Mouse (Mus musculus) intestine, embryonic 15.5 days (tissue): ENCODE measurements at regions not wholly inside any gene's neighbourhood (a gene's known extent, or its start where the extent isn't known, plus 50 kb on each side); places are given as distances from the start of the nearest gene placed in this dataset.

Experiments used
- ATAC-seq: fragments of 200-750 bp; cut with Nextera tagmentation; 2 replicates; pipeline ENCODE4 v1.8.0; 2017; ENCODE audit warnings: moderate TSS enrichment, moderate library complexity
- H3K27ac ChIP-seq: fragments of 300-500 bp; sonication (generic); 2 replicates; pipeline ENCODE4 v1.5.1; 2015; ENCODE audit warnings: mild to moderate bottlenecking, inconsistent platforms
- H3K27me3 ChIP-seq: fragments of 300-500 bp; sonication (generic); replicated peaks from 2 replicates; pipeline ENCODE4 v1.6.1; 2015; ENCODE audit warnings: inconsistent platforms
- H3K36me3 ChIP-seq: fragments of 300-500 bp; sonication (generic); 2 replicates; pipeline ENCODE4 v1.6.1; 2015; ENCODE audit warnings: inconsistent platforms
- H3K4me1 ChIP-seq: fragments of 300-500 bp; sonication (generic); replicated peaks from 2 replicates; pipeline ENCODE4 v1.6.1; 2015; ENCODE audit warnings: inconsistent platforms
- H3K4me2 ChIP-seq: fragments of 300-500 bp; sonication (generic); replicated peaks from 2 replicates; pipeline ENCODE4 v1.6.1; 2015; ENCODE audit warnings: mild to moderate bottlenecking, inconsistent platforms
- H3K4me3 ChIP-seq: fragments of 300-500 bp; sonication (generic); replicated peaks from 2 replicates; pipeline ENCODE4 v1.5.1; 2015; ENCODE audit warnings: inconsistent platforms
- H3K9ac ChIP-seq: fragments of 300-500 bp; sonication (generic); 2 replicates; pipeline ENCODE4 v1.6.1; 2015; ENCODE audit warnings: inconsistent platforms
- H3K9me3 ChIP-seq: fragments of 300-500 bp; sonication (generic); 2 replicates; pipeline ENCODE4 v1.6.1; 2016; ENCODE audit warnings: inconsistent platforms
- WGBS: fragments of 180-500 bp; shearing (Covaris S2); methylation state at CpG from one replicate; pipeline ENCODE4 v1.1.7; 2015; 5-methylcytosine and 5-hydroxymethylcytosine counted together

GRCm38 (mm10) chr12:26781537-26781936 lies 312.5 kb downstream of the Cmpk2 start:
- no peak for ATAC-seq
- Histone ChIP-seq H3K27me3 (no peaks in the 10 kb centered on the region), H3K9ac (no peak overlapping the region), H3K4me3 (no peak overlapping the region), H3K36me3 (no peaks in the 10 kb centered on the region), H3K4me1 (no peaks in the 10 kb centered on the region), H3K9me3 (no peaks in the 10 kb centered on the region), H3K27ac (no peak overlapping the region), H3K4me2 (no peak overlapping the region)
- 77% methylated on average over 3 of the region's 3 CpGs for WGBS

- Histone ChIP-seq H3K4me1 (no peaks in the 10 kb centered on the region), H3K36me3 (no peaks in the 10 kb centered on the region), H3K27ac (no peak overlapping the region), H3K4me2 (no peak overlapping the region), H3K9me3 (no peaks in the 10 kb centered on the region), H3K9ac (no peak overlapping the region), H3K27me3 (no peaks in the 10 kb centered on the region), H3K4me3 (no peak overlapping the region)
- 60% methylated on average over 3 of the region's 3 CpGs for WGBS
- ATAC-seq = no peak
Measured at GRCm38 (mm10) chr12:26778796-26779195, 309.8 kb downstream of the Cmpk2 start.

GRCm38 (mm10) chr12:26776986-26777385 lies 308.0 kb downstream of the Cmpk2 start:
- H3K9ac ChIP-seq = no peak overlapping the region
- no peak overlapping the region for H3K4me3 ChIP-seq
- no peaks in the 10 kb centered on the region for H3K9me3 ChIP-seq
- no peaks in the 10 kb centered on the region for H3K4me1 ChIP-seq
- ATAC-seq = no peak
- 89% methylated on average over 1 of the region's 1 CpGs for WGBS
- no peaks in the 10 kb centered on the region for H3K27me3 ChIP-seq
- no peaks in the 10 kb centered on the region for H3K36me3 ChIP-seq
- no peak overlapping the region for H3K4me2 ChIP-seq
- no peak overlapping the region for H3K27ac ChIP-seq

- Histone ChIP-seq H3K4me3 (no peak overlapping the region), H3K27me3 (no peaks in the 10 kb centered on the region), H3K36me3 (no peaks in the 10 kb centered on the region), H3K4me1 (no peaks in the 10 kb centered on the region), H3K9ac (no peak overlapping the region), H3K9me3 (no peaks in the 10 kb centered on the region), H3K4me2 (no peak overlapping the region), H3K27ac (no peak overlapping the region)
- no peak for ATAC-seq
- 77% methylated on average over 2 of the region's 2 CpGs for WGBS
Measured at GRCm38 (mm10) chr12:26774016-26774415, 305.0 kb downstream of the Cmpk2 start.

GRCm38 (mm10) chr12:26770753-26771583 lies 302.0 kb downstream of the Cmpk2 start:
- Histone ChIP-seq H3K4me1 (no peaks in the 10 kb centered on the region), H3K27me3 (no peaks in the 10 kb centered on the region), H3K27ac (no peak overlapping the region), H3K36me3 (no peaks in the 10 kb centered on the region), H3K9me3 (no peaks in the 10 kb centered on the region), H3K4me2 (no peak overlapping the region), H3K4me3 (no peak overlapping the region), H3K9ac (no peak overlapping the region)
- no peak for ATAC-seq
- WGBS = 81% methylated on average over 1 of the region's 1 CpGs

- Histone ChIP-seq H3K36me3 (no peaks in the 10 kb centered on the region), H3K9me3 (no peaks in the 10 kb centered on the region), H3K4me3 (no peak overlapping the region), H3K27ac (no peak overlapping the region), H3K4me1 (no peaks in the 10 kb centered on the region), H3K4me2 (no peak overlapping the region), H3K27me3 (no peaks in the 10 kb centered on the region), H3K9ac (no peak overlapping the region)
- no peak for ATAC-seq
- 57% methylated on average over 3 of the region's 3 CpGs for WGBS
Measured at GRCm38 (mm10) chr12:26767551-26767950, 298.5 kb downstream of the Cmpk2 start.

GRCm38 (mm10) chr12:26758657-26759325 lies 289.8 kb downstream of the Cmpk2 start:
- H3K4me1 ChIP-seq = no peaks in the 10 kb centered on the region
- H3K9ac ChIP-seq = no peak overlapping the region
- no peaks in the 10 kb centered on the region for H3K27me3 ChIP-seq
- H3K4me2 ChIP-seq = no peak overlapping the region
- H3K36me3 ChIP-seq = no peaks in the 10 kb centered on the region
- WGBS = 55% methylated on average over 9 of the region's 9 CpGs
- H3K9me3 ChIP-seq = no peaks in the 10 kb centered on the region
- no peak overlapping the region for H3K27ac ChIP-seq
- no peak for ATAC-seq
- no peak overlapping the region for H3K4me3 ChIP-seq

GRCm38 (mm10) chr12:26756284-26756683 lies 287.3 kb downstream of the Cmpk2 start:
- H3K9ac ChIP-seq = no peak overlapping the region
- H3K4me2 ChIP-seq = no peak overlapping the region
- no peaks in the 10 kb centered on the region for H3K36me3 ChIP-seq
- H3K27me3 ChIP-seq = no peaks in the 10 kb centered on the region
- H3K9me3 ChIP-seq = no peaks in the 10 kb centered on the region
- H3K4me3 ChIP-seq = no peak overlapping the region
- ATAC-seq = no peak
- WGBS = 34% methylated on average over 2 of the region's 2 CpGs
- H3K27ac ChIP-seq = no peak overlapping the region
- no peaks in the 10 kb centered on the region for H3K4me1 ChIP-seq

- 82% methylated on average over 2 of the region's 2 CpGs for WGBS
- H3K9ac ChIP-seq = no peak overlapping the region
- no peak overlapping the region for H3K4me3 ChIP-seq
- H3K4me2 ChIP-seq = no peak overlapping the region
- no peaks in the 10 kb centered on the region for H3K36me3 ChIP-seq
- H3K4me1 ChIP-seq = no peaks in the 10 kb centered on the region
- H3K27me3 ChIP-seq = no peaks in the 10 kb centered on the region
- H3K27ac ChIP-seq = no peak overlapping the region
- H3K9me3 ChIP-seq = no peaks in the 10 kb centered on the region
- ATAC-seq = no peak
Measured at GRCm38 (mm10) chr12:26754611-26755010, 285.6 kb downstream of the Cmpk2 start.

- Histone ChIP-seq H3K9ac (no peak overlapping the region), H3K4me1 (no peaks in the 10 kb centered on the region), H3K36me3 (no peaks in the 10 kb centered on the region), H3K27me3 (no peaks in the 10 kb centered on the region), H3K4me3 (no peak overlapping the region), H3K9me3 (no peaks in the 10 kb centered on the region), H3K27ac (no peak overlapping the region), H3K4me2 (no peak overlapping the region)
- WGBS = 43% methylated on average over 3 of the region's 3 CpGs
- ATAC-seq = no peak; the same call in none of the 2 replicates
Measured at GRCm38 (mm10) chr12:26734558-26734897, 265.5 kb downstream of the Cmpk2 start.

- no peaks in the 10 kb centered on the region for H3K36me3 ChIP-seq
- H3K4me3 ChIP-seq = no peak overlapping the region
- no peaks in the 10 kb centered on the region for H3K9me3 ChIP-seq
- H3K4me2 ChIP-seq = no peak overlapping the region
- H3K27ac ChIP-seq = no peak overlapping the region
- H3K27me3 ChIP-seq = no peaks in the 10 kb centered on the region
- no peak overlapping the region for H3K9ac ChIP-seq
- peak; percentile 78 for ATAC-seq
- 29% methylated on average over 4 of the region's 4 CpGs for WGBS
- H3K4me1 ChIP-seq = no peaks in the 10 kb centered on the region
Measured at GRCm38 (mm10) chr12:26733822-26734557, 265.0 kb downstream of the Cmpk2 start.

GRCm38 (mm10) chr12:26723399-26723798 lies 254.4 kb downstream of the Cmpk2 start:
- 38% methylated on average over 1 of the region's 1 CpGs for WGBS
- no peaks in the 10 kb centered on the region for H3K9me3 ChIP-seq
- H3K9ac ChIP-seq = no peak overlapping the region
- H3K27ac ChIP-seq = no peak overlapping the region
- H3K4me1 ChIP-seq = no peaks in the 10 kb centered on the region
- no peak overlapping the region for H3K4me2 ChIP-seq
- ATAC-seq = no peak
- no peak overlapping the region for H3K4me3 ChIP-seq
- no peaks in the 10 kb centered on the region for H3K27me3 ChIP-seq
- H3K36me3 ChIP-seq = no peaks in the 10 kb centered on the region
